Mouse (Mus musculus): ENCODE data around the gene Dmc1.

- TF ChIP-seq CTCF (conservative IDR thresholded peaks at IDR 0.05; ENCODE audit: low read length): no peak
- no peak for TF ChIP-seq POU5F1 (IDR thresholded peaks at IDR 0.05; ENCODE audit: borderline replicate concordance, low read length)
- TF ChIP-seq NANOG (IDR thresholded peaks at IDR 0.05; ENCODE audit: borderline replicate concordance, low read length): no peak
Measured at GRCm38 (mm10) chr15:79525979-79526768, 78.7 kb downstream of the Dmc1 start.
